Mouse (Mus musculus) gastrocnemius, postnatal 14 days (tissue): ENCODE measurements around the gene Afg1l. TPM values are rescaled to one million over a fixed set of nuclear protein-coding genes. Genes with fewer than 3 reads are reported as not detected.

Experiments
- DNase-seq: peaks from one replicate; pipeline ENCODE4 v3.0.0; 2021; ENCODE audit warnings: mixed read lengths
- intact Hi-C: fragments of 180-260 bp; cut with DNase I; formaldehyde crosslinking; loops from one replicate; pipeline ENCODE4 v1.15.1; 2025; ENCODE audit warnings: low total_unique reads
- total RNA-seq, 2 experiments: library from RNA; stranded (reverse); gene quantifications; 2 replicates each; pipeline ENCODE4 v1.2.3; 2021

Afg1l gene
- total RNA-seq, 2 experiments from 2014 or later: 7.8 to 8.6 TPM

- no peak for DNase-seq
- intact Hi-C loops: no loop called here
These were observed 10.4 kb upstream of the Afg1l start for GRCm38 (mm10) chr10:42488606-42489296.

- DNase-seq: no peak
- intact Hi-C loops: no loop called here
These were observed 2.4 kb upstream of the Afg1l start for GRCm38 (mm10) chr10:42480719-42481118.

GRCm38 (mm10) chr10:42477550-42478340 lies 620 bp downstream of the Afg1l start:
- no peak for DNase-seq
- intact Hi-C loops: no loop called here

GRCm38 (mm10) chr10:42476774-42477475 lies 1.4 kb downstream of the Afg1l start:
- intact Hi-C loops: no loop called here
- no peak for DNase-seq

- no peak for DNase-seq
- intact Hi-C loops: no loop called here
These were observed 3.3 kb downstream of the Afg1l start for GRCm38 (mm10) chr10:42474946-42475514.

- intact Hi-C loops: no loop called here
These were observed 13.6 kb downstream of the Afg1l start for GRCm38 (mm10) chr10:42464805-42465204.

GRCm38 (mm10) chr10:42464224-42464623 lies 14.1 kb downstream of the Afg1l start:
- no peak for DNase-seq
- intact Hi-C loops: no loop called here

More at GRCm38 (mm10) chr10:42464805-42465204, 13.6 kb downstream of the Afg1l start:
- no peak for DNase-seq

- intact Hi-C loops: no loop called here
- DNase-seq: peak; percentile 60
These were observed 20.7 kb downstream of the Afg1l start for GRCm38 (mm10) chr10:42457557-42458191.

- intact Hi-C loops: no loop called here
These were observed 22.4 kb downstream of the Afg1l start for GRCm38 (mm10) chr10:42455981-42456380.

GRCm38 (mm10) chr10:42454690-42455089 lies 23.7 kb downstream of the Afg1l start:
- intact Hi-C loops: no loop called here
- no peak for DNase-seq

More at GRCm38 (mm10) chr10:42455981-42456380, 22.4 kb downstream of the Afg1l start:
- no peak for DNase-seq

GRCm38 (mm10) chr10:42454266-42454665 lies 24.1 kb downstream of the Afg1l start:
- DNase-seq: no peak
- intact Hi-C loops: no loop called here

- no peak for DNase-seq
- intact Hi-C loops: no loop called here
These were observed 28.7 kb downstream of the Afg1l start for GRCm38 (mm10) chr10:42449672-42450071.

- intact Hi-C loops: no loop called here
- no peak for DNase-seq
These were observed 30.0 kb downstream of the Afg1l start for GRCm38 (mm10) chr10:42448371-42448770.

GRCm38 (mm10) chr10:42446145-42446544 lies 32.2 kb downstream of the Afg1l start:
- DNase-seq: no peak
- intact Hi-C loops: no loop called here

- DNase-seq: no peak
These were observed 41.2 kb downstream of the Afg1l start for GRCm38 (mm10) chr10:42436842-42437805.

GRCm38 (mm10) chr10:42417530-42418174 lies 60.7 kb downstream of the Afg1l start:
- DNase-seq: no peak
- intact Hi-C loops: no loop called here

More at GRCm38 (mm10) chr10:42436842-42437805, 41.2 kb downstream of the Afg1l start:
- intact Hi-C loops: no loop called here

GRCm38 (mm10) chr10:42415821-42416470 lies 62.4 kb downstream of the Afg1l start:
- DNase-seq: no peak
- intact Hi-C loops: no loop called here
